Mouse (Mus musculus) CD8-positive naive resting alpha-beta T cell, adult 57 days (primary cell): ENCODE data around the gene Ccl9. TPM values are rescaled to one million over a fixed set of nuclear protein-coding genes. Genes with fewer than 3 reads are reported as not detected.

Experiments
- total RNA-seq: library from RNA; stranded (reverse); gene quantifications from one replicate; pipeline ENCODE4 v1.2.4, GENCODE M21; 2023

The Ccl9 gene
- total RNA-seq = 0.49 TPM

GRCm38 (mm10) chr11:83578186-83578760 lies at the start of gene Ccl9:
TSS of gene Ccl9 (minus strand) at chr11:83578636.

GRCm38 (mm10) chr11:83592853-83593252 lies 14.4 kb upstream of the Ccl9 start, which contains the start of gene Ccl6:
TSS of gene Ccl6 (minus strand) at chr11:83593087.

GRCm38 (mm10) chr11:83530360-83530759 lies 48.1 kb downstream of the Ccl9 start, which contains the start of gene Ccl5:
TSS of gene Ccl5 (minus strand) at chr11:83530518.

Other genes starting within 250 kb of the Ccl9 start
- 0.89 TPM for gene Rasl10b, start 169.5 kb downstream of the Ccl9 start, total RNA-seq
- gene Gas2l2, start 149.2 kb downstream of the Ccl9 start, total RNA-seq = not detected
- gene 1700020L24Rik, start 141.0 kb downstream of the Ccl9 start, total RNA-seq = not detected
- not detected for gene Mmp28, start 115.6 kb downstream of the Ccl9 start, total RNA-seq
- gene Taf15, start 105.5 kb downstream of the Ccl9 start, total RNA-seq = 145 TPM
- not detected for gene Heatr9, start 56.5 kb downstream of the Ccl9 start, total RNA-seq
- gene Ccl5, start 48.1 kb downstream of the Ccl9 start, total RNA-seq = 19.3 TPM
- 4.1 TPM for gene Ccl6, start 14.5 kb upstream of the Ccl9 start, total RNA-seq
- not detected for gene Rpl9-ps1, start 67.0 kb upstream of the Ccl9 start, total RNA-seq
- 7.2 TPM for gene Ccl3, start 70.7 kb upstream of the Ccl9 start, total RNA-seq
- gene Ccl4, start 83.9 kb upstream of the Ccl9 start, total RNA-seq = 7.4 TPM
- gene Wfdc17, start 125.4 kb upstream of the Ccl9 start, total RNA-seq = not detected
- gene Wfdc18, start 130.4 kb upstream of the Ccl9 start, total RNA-seq = not detected
- gene Wfdc21, start 168.3 kb upstream of the Ccl9 start, total RNA-seq = not detected
- gene Heatr6, start 175.1 kb upstream of the Ccl9 start, total RNA-seq = 36.4 TPM